ENCODE assay signal across 23 mouse cellular contexts in the genomic region with DNA sequence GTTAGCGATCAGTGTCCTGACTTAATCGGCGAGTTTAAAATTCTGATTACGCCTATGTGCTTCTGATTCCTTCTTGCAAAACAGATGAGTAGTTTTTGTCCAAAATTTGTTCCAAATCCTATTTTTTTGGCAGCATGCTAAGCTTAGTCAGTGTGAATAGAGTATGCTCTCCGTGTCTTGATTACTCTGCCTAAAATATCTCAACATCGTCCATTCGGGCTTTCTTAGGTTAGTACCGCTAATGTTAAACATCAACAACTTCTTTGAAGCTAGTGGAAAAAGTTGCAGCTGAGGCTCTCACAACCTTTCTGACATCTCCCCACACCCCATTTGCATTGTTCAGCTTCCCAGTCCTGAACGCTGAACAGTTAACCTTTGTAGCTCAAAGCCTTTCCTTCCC.
DNase-seq lines count a peak whose midpoint lies in the region; ATAC-seq and TF ChIP-seq lines count a peak whose summit lies in the region.
"Had no signal": no experiment of that assay in that cellular context is flagged by ENCODE, and none has a peak within 500 bp of the region (broad histone marks: within the 10 kb centered on the region; RNA-seq: fewer than 3 reads in every experiment).

No protein-coding gene starts in this region.

- no peak overlapping the region for H3K4me3 ChIP-seq in liver, postnatal 0 days (ENCODE audit: low read depth, low read length)
- H3K4me3 ChIP-seq: embryonic facial prominence, embryonic 12.5 days; forebrain, embryonic 13.5 days; heart, embryonic 15.5 days; intestine, embryonic 15.5 days had no signal

- no peak overlapping the region for H3K4me2 ChIP-seq in liver, postnatal 0 days (ENCODE audit: low read depth, low read length)
- H3K4me2 ChIP-seq: embryonic facial prominence, embryonic 12.5 days; forebrain, embryonic 13.5 days; heart, embryonic 11.5 days; heart, embryonic 15.5 days; hindbrain, embryonic 14.5 days; intestine, embryonic 15.5 days had no signal

- peak overlapping the region; percentile 78 for H3K27ac ChIP-seq in liver, postnatal 0 days (ENCODE audit: low read depth)
- H3K27ac ChIP-seq: embryonic facial prominence, embryonic 12.5 days; forebrain, embryonic 13.5 days; heart, embryonic 15.5 days; hindbrain, embryonic 14.5 days; intestine, embryonic 15.5 days had no signal

- H3K9ac ChIP-seq in liver, postnatal 0 days (replicated peaks), result no peak overlapping the region
- H3K9ac ChIP-seq: embryonic facial prominence, embryonic 12.5 days; forebrain, embryonic 13.5 days; forebrain, postnatal 0 days; heart, embryonic 15.5 days; hindbrain, embryonic 14.5 days; intestine, embryonic 15.5 days had no signal

- DNase-seq in gastrocnemius, adult 18-20 months (ENCODE audit: low spot score), result peak; percentile 35
- no peak for DNase-seq in gastrocnemius, postnatal 10 days
- DNase-seq in liver, postnatal 0 days, result no peak
- DNase-seq in liver, result no peak
- DNase-seq in fibroblast of lung, adult 2 months (ENCODE audit: low read depth), result peak; percentile 7
- no peak for DNase-seq in layer of hippocampus, postnatal 10 days (ENCODE audit: low spot score in 2 of 2)
- DNase-seq: adrenal gland, postnatal 25 days; cerebellum, adult 11 months; cerebellum, adult 8-10 months; cerebellum, postnatal 14 days; embryo, embryonic 11 days; forebrain, postnatal 0 days; gastrocnemius, postnatal 36 days; heart, adult 11 months; heart, postnatal 14 days; kidney, adult 18-20 months had no signal

- whole genome bisulfite sequencing in liver, postnatal 0 days (ENCODE audit: insufficient replicate concordance), result 78% methylated on average over 9 of the region's 9 CpGs

- H3K27me3 ChIP-seq in liver, postnatal 0 days (ENCODE audit: insufficient read depth, low read length), result no peaks in the 10 kb centered on the region
- H3K27me3 ChIP-seq: CH12.LX; embryonic facial prominence, embryonic 12.5 days; forebrain, embryonic 13.5 days; heart, embryonic 15.5 days; intestine, embryonic 15.5 days had no signal

- H3K36me3 ChIP-seq in liver, postnatal 0 days (replicated peaks; ENCODE audit: insufficient read depth, low read length), result no peaks in the 10 kb centered on the region
- H3K36me3 ChIP-seq: embryonic facial prominence, embryonic 12.5 days; heart, embryonic 15.5 days; intestine, embryonic 15.5 days had no signal

- H3K9me3 ChIP-seq in liver, postnatal 0 days (ENCODE audit: low read length), result no peaks in the 10 kb centered on the region; the same call in 1 of the 2 replicates
- H3K9me3 ChIP-seq: embryonic facial prominence, embryonic 12.5 days; forebrain, embryonic 13.5 days; heart, embryonic 15.5 days; intestine, embryonic 15.5 days had no signal

- no peak for ATAC-seq in liver, postnatal 0 days
- ATAC-seq: forebrain, embryonic 13.5 days; forebrain, postnatal 0 days; intestine, embryonic 15.5 days had no signal

- no peaks in the 10 kb centered on the region for H3K4me1 ChIP-seq in liver, postnatal 0 days (ENCODE audit: insufficient read depth)
- H3K4me1 ChIP-seq: embryonic facial prominence, embryonic 12.5 days; forebrain, embryonic 13.5 days; heart, embryonic 15.5 days; intestine, embryonic 15.5 days had no signal

- no peak for TF ChIP-seq EP300 in liver, postnatal 0 days (IDR thresholded peaks at IDR 0.05; ENCODE audit: low read depth)

- TF ChIP-seq CTCF in liver, postnatal 0 days (IDR thresholded peaks at IDR 0.05; ENCODE audit: low read depth), result no peak

Comparison
In these comparisons a context has a peak if more than half of its experiments do, and no peak if none do; other contexts are left out.
1. DNase-seq: peak in gastrocnemius, adult 18-20 months (single experiment) and fibroblast of lung, adult 2 months (single experiment); none in gastrocnemius, postnatal 10 days (single experiment), liver, postnatal 0 days (single experiment), liver (single experiment) and layer of hippocampus, postnatal 10 days (0 of 2).